Mouse (Mus musculus) liver, adult 2 months (tissue): Measurements from ENCODE around the gene BC048679. TPM values are rescaled to one million over a fixed set of nuclear protein-coding genes. Genes with fewer than 3 reads are reported as not detected.
"Not testable (repeated sequence)": the region's sequence is repeated elsewhere in the genome, so short reads cannot be mapped to it uniquely, and the experiment has no call there.

Experiments used
- DNase-seq: peaks from one replicate; pipeline ENCODE4 v3.0.0-alpha.2; 2011; ENCODE audit warnings: low read depth, low spot score; ENCODE audit errors: extremely low read depth
- H3K27ac ChIP-seq: fragments of 200-500 bp; replicated peaks from 2 replicates; pipeline ENCODE4 v1.5.1; 2012; ENCODE audit warnings: low read depth, mild to moderate bottlenecking, control low read depth, inconsistent platforms, low read length; ENCODE audit not compliant: insufficient read depth
- H3K27me3 ChIP-seq: fragments of 200-500 bp; 2 replicates; pipeline ENCODE4 v1.6.1; 2012; ENCODE audit warnings: mild to moderate bottlenecking, moderate library complexity, low read length, inconsistent platforms; ENCODE audit not compliant: control insufficient read depth, insufficient read depth
- H3K36me3 ChIP-seq: fragments of 200-500 bp; 2 replicates; pipeline ENCODE4 v1.6.1; 2012; ENCODE audit warnings: low read length, inconsistent platforms; ENCODE audit not compliant: control insufficient read depth, insufficient read depth
- H3K4me1 ChIP-seq: fragments of 200-500 bp; 2 replicates; pipeline ENCODE4 v1.6.1; 2011; ENCODE audit warnings: low read length; ENCODE audit not compliant: control insufficient read depth, insufficient read depth
- H3K4me3 ChIP-seq: fragments of 200-500 bp; 2 replicates; pipeline ENCODE4 v1.5.1; 2011; ENCODE audit warnings: low read depth, mild to moderate bottlenecking, control low read depth, low read length, moderate library complexity; ENCODE audit not compliant: insufficient read depth
- H3K79me2 ChIP-seq: fragments of 200-500 bp; 2 replicates; pipeline ENCODE4 v1.6.1; 2012; ENCODE audit warnings: inconsistent platforms, mild to moderate bottlenecking, low read length, moderate library complexity; ENCODE audit not compliant: control insufficient read depth, insufficient read depth
- H3K9ac ChIP-seq: fragments of 200-500 bp; 2 replicates; pipeline ENCODE4 v1.6.1; 2012; ENCODE audit warnings: low read depth, mild to moderate bottlenecking, control low read depth, inconsistent platforms, low read length
- CTCF ChIP-seq: fragments of 200-500 bp; IDR thresholded peaks from 2 replicates; pipeline ENCODE4 v1.5.1; 2011; ENCODE audit warnings: low read depth, low read length, control low read depth
- POLR2A ChIP-seq: fragments of 200-500 bp; IDR thresholded peaks from 2 replicates; pipeline ENCODE4 v1.6.1; 2011; ENCODE audit warnings: low read length, control low read depth; ENCODE audit not compliant: insufficient read depth; ENCODE audit errors: extremely low read depth
- WGBS: fragments of 180-500 bp; shearing (Covaris S2); methylation state at CpG from one replicate; pipeline ENCODE4 v1.1.7; 2018; 5-methylcytosine and 5-hydroxymethylcytosine counted together
- polyA plus RNA-seq: library from polyadenylated mRNA; depleted of rRNA; stranded (reverse); fragments of >200 nt; gene quantifications from 2 replicates; pipeline ENCODE4 v1.2.3, GENCODE M21; 2012
- total RNA-seq: library from RNA; depleted of rRNA; stranded (reverse); fragments of >200 nt; gene quantifications from 2 replicates; pipeline ENCODE4 v1.2.3, GENCODE M21; 2014

Gene BC048679
- total and polyA plus RNA-seq, 2 experiments: not detected

DNA sequence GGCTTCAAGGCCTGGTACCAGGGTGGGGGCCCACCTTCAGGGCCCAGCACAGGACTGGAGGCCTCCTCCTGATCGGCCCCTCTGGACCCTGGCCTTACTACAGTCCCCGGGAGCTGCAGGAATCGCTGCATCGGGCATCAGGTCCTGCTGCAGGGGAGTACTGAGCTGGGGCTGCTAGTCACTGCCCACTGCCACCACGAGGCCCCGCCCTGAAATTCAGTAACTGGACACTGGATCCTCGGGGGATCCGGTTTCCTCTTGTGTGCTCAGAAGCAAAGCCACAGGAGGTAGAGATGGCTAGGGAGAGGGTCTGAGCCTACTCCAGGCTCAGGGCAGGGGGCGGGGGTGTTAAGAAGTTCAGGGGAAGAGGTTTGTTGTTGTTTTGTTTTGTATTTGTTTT, 8.4 kb downstream of the BC048679 start:
- peaks cover 7% of the 10 kb centered on the region for H3K27me3 ChIP-seq
- DNase-seq: no peak
- no peak overlapping the region for H3K27ac ChIP-seq
- no peak overlapping the region for H3K9ac ChIP-seq
- no peak overlapping the region for H3K4me3 ChIP-seq
- WGBS: 25% methylated on average over 9 of the region's 9 CpGs
- no peaks in the 10 kb centered on the region for H3K79me2 ChIP-seq
- TF ChIP-seq CTCF: no peak
- TF ChIP-seq POLR2A: no peak
- no peaks in the 10 kb centered on the region for H3K36me3 ChIP-seq
- H3K4me1 ChIP-seq: no peaks in the 10 kb centered on the region

GRCm38 (mm10) chr7:81480800-81481199, 17.3 kb downstream of the BC048679 start:
- no peaks in the 10 kb centered on the region for H3K36me3 ChIP-seq
- H3K9ac ChIP-seq: no peak overlapping the region
- no peak overlapping the region for H3K27ac ChIP-seq
- peaks cover 3% of the 10 kb centered on the region; the same call in 1 of the 2 replicates for H3K27me3 ChIP-seq
- no peaks in the 10 kb centered on the region for H3K4me1 ChIP-seq
- WGBS: 18% methylated on average over 8 of the region's 8 CpGs
- TF ChIP-seq POLR2A (no peak), CTCF (no peak)
- no peak overlapping the region for H3K4me3 ChIP-seq
- H3K79me2 ChIP-seq: no peaks in the 10 kb centered on the region
- DNase-seq: no peak

GRCm38 (mm10) chr7:81479531-81480090, 18.5 kb downstream of the BC048679 start:
- TF ChIP-seq CTCF (no peak), POLR2A (no peak)
- WGBS: 64% methylated on average over 3 of the region's 3 CpGs

GRCm38 (mm10) chr7:81478261-81478660, 19.8 kb downstream of the BC048679 start:
- not testable (repeated sequence) for H3K79me2 ChIP-seq, DNase-seq, H3K4me3 ChIP-seq, H3K36me3 ChIP-seq, H3K27ac ChIP-seq, H3K27me3 ChIP-seq, H3K4me1 ChIP-seq, H3K9ac ChIP-seq

More at GRCm38 (mm10) chr7:81479531-81480090, 18.5 kb downstream of the BC048679 start:
- DNase-seq: no peak
- no peaks in the 10 kb centered on the region for H3K79me2 ChIP-seq
- peaks cover 3% of the 10 kb centered on the region; the same call in 1 of the 2 replicates for H3K27me3 ChIP-seq
- H3K27ac ChIP-seq: no peak overlapping the region
- no peaks in the 10 kb centered on the region for H3K4me1 ChIP-seq
- H3K4me3 ChIP-seq: no peak overlapping the region
- H3K9ac ChIP-seq: no peak overlapping the region
- H3K36me3 ChIP-seq: no peaks in the 10 kb centered on the region

GRCm38 (mm10) chr7:81476833-81477232, 21.2 kb downstream of the BC048679 start:
- 4% methylated on average over 24 of the region's 24 CpGs for WGBS
- TF ChIP-seq POLR2A: no peak
- TF ChIP-seq CTCF: no peak
- Histone ChIP-seq H3K27ac (no peak overlapping the region), H3K27me3 (peaks cover 3% of the 10 kb centered on the region; the same call in 1 of the 2 replicates), H3K4me1 (no peaks in the 10 kb centered on the region), H3K79me2 (no peaks in the 10 kb centered on the region), H3K36me3 (no peaks in the 10 kb centered on the region), H3K9ac (no peak overlapping the region), H3K4me3 (no peak overlapping the region)
- DNase-seq: no peak

DNA sequence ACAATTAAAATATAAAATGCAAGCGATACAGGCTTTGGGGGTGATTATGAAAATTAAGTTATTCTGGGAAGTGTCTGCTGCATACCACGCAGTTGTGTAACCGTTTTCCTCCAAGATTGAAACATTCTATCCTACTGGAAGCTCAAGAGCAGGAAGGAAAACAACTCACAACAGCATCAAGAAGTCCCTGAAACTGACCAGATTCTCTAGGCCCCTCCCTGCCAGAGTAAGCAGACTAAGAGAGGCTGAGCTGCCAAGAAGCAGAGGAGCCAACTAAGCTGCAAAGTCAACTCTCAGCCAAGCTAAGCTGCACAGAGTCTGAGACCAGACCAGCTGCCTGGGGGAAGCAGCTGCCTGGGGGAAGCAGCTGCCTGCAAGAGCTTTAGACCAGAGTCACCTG, 22.9 kb downstream of the BC048679 start:
- TF ChIP-seq CTCF (no peak), POLR2A (no peak)
- Histone ChIP-seq H3K27me3 (peaks cover 3% of the 10 kb centered on the region; the same call in 1 of the 2 replicates), H3K4me1 (no peaks in the 10 kb centered on the region), H3K4me3 (no peak overlapping the region), H3K9ac (no peak overlapping the region), H3K79me2 (no peaks in the 10 kb centered on the region), H3K27ac (no peak overlapping the region), H3K36me3 (no peaks in the 10 kb centered on the region)
- WGBS: 72% methylated on average over 3 of the region's 3 CpGs
- no peak for DNase-seq
